Mouse (Mus musculus) CH12.LX (cell line): ENCODE measurements around the gene Kcnj9. TPM values are rescaled to one million over a fixed set of nuclear protein-coding genes. Genes with fewer than 3 reads are reported as not detected.

Source experiments
- DNase-seq: peaks from one replicate; pipeline ENCODE4 v3.0.0-alpha.2; 2013; ENCODE audit errors: extremely low read depth
- H3K27ac ChIP-seq: 2 replicates; pipeline ENCODE4 v1.5.1; 2012; ENCODE audit warnings: low read depth, mild to moderate bottlenecking, control low read depth, moderate library complexity; ENCODE audit not compliant: insufficient read depth
- H3K27me3 ChIP-seq: replicated peaks from 2 replicates; pipeline ENCODE3; 2012; ENCODE audit warnings: inconsistent platforms
- H3K36me3 ChIP-seq, 2 experiments: replicated peaks in 1 of 2; 2 replicates each; pipeline versions ENCODE3 to v1.6.1; 2012; ENCODE audit warnings: inconsistent platforms in 1 of 2, low read length in 1 of 2, mild to moderate bottlenecking in 1 of 2, mixed read lengths in 1 of 2, moderate library complexity in 1 of 2; ENCODE audit not compliant: control insufficient read depth in 1 of 2, insufficient read depth in 1 of 2
- H3K4me1 ChIP-seq, 2 experiments: 2 replicates each; pipeline ENCODE4 v1.6.1; 2012; ENCODE audit warnings: inconsistent platforms in 1 of 2, moderate library complexity in 1 of 2; ENCODE audit not compliant: insufficient read depth in 2 of 2, control insufficient read depth in 1 of 2
- H3K4me2 ChIP-seq: 2 replicates; pipeline ENCODE4 v1.6.1; 2012; ENCODE audit warnings: low read depth, mild to moderate bottlenecking, control low read depth; ENCODE audit not compliant: poor library complexity, insufficient read depth, severe bottlenecking
- H3K4me3 ChIP-seq, 3 experiments: fragments of 150-350 bp in 1 of 3; sonication (generic) in 1 of 3; replicated peaks in 1 of 3; 2 replicates each; pipeline versions ENCODE3 to v1.5.1; 2011 to 2012; ENCODE audit warnings: low read depth in 2 of 3, low read length in 2 of 3, mild to moderate bottlenecking in 2 of 3, moderate library complexity in 2 of 3, control low read depth in 1 of 3, improper control_type of control experiment in 1 of 3, inconsistent platforms in 1 of 3, mixed read lengths in 1 of 3; ENCODE audit not compliant: poor library complexity in 1 of 3
- H3K79me2 ChIP-seq: replicated peaks from 2 replicates; pipeline ENCODE4 v1.6.1; 2012; ENCODE audit warnings: mild to moderate bottlenecking, moderate library complexity; ENCODE audit not compliant: control insufficient read depth, poor library complexity, insufficient read depth, severe bottlenecking; ENCODE audit errors: extremely low read depth
- H3K9ac ChIP-seq: 2 replicates; pipeline ENCODE4 v1.6.1; 2012; ENCODE audit warnings: low read depth, mild to moderate bottlenecking, control low read depth, moderate library complexity; ENCODE audit not compliant: insufficient read depth
- H3K9me3 ChIP-seq: replicated peaks from 2 replicates; pipeline ENCODE3; 2012; ENCODE audit warnings: low read length, inconsistent platforms, mixed read lengths
- BHLHE40 ChIP-seq: IDR thresholded peaks from 2 replicates; pipeline ENCODE4 v1.6.1; 2011; ENCODE audit warnings: mild to moderate bottlenecking, low read depth, low read length, improper control_type of control experiment
- CHD1 ChIP-seq: IDR thresholded peaks from 2 replicates; pipeline ENCODE4 v1.6.1; 2012; ENCODE audit warnings: low read depth, low read length, improper control_type of control experiment, inconsistent platforms
- CHD2 ChIP-seq: IDR thresholded peaks from 2 replicates; pipeline ENCODE4 v1.6.1; 2011; ENCODE audit warnings: low read length, improper control_type of control experiment
- CTCF ChIP-seq, 2 experiments: IDR thresholded peaks in 1 of 2; conservative IDR thresholded peaks in 1 of 2; 2 replicates each; pipeline ENCODE4 v1.5.1; 2011 to 2012; ENCODE audit warnings: low read depth in 2 of 2, low read length in 2 of 2, improper control_type of control experiment in 1 of 2, inconsistent platforms in 1 of 2, mild to moderate bottlenecking in 1 of 2, moderate library complexity in 1 of 2
- E2F4 ChIP-seq: IDR thresholded peaks from 2 replicates; pipeline ENCODE4 v1.6.1; 2011; ENCODE audit warnings: low read depth, low read length, improper control_type of control experiment; ENCODE audit not compliant: insufficient replicate concordance
- ETS1 ChIP-seq: conservative IDR thresholded peaks from 2 replicates; pipeline ENCODE4 v1.6.1; 2012; ENCODE audit warnings: low read depth, mild to moderate bottlenecking, inconsistent platforms, low read length, improper control_type of control experiment, moderate library complexity
- GABPA ChIP-seq: IDR thresholded peaks from 2 replicates; pipeline ENCODE4 v1.6.1; 2012; ENCODE audit warnings: low read depth, low read length, improper control_type of control experiment, inconsistent platforms; ENCODE audit not compliant: insufficient replicate concordance
- HCFC1 ChIP-seq: IDR thresholded peaks from 2 replicates; pipeline ENCODE4 v1.6.1; 2012; ENCODE audit warnings: low read depth, mild to moderate bottlenecking, inconsistent platforms, low read length, improper control_type of control experiment
- IRF4 ChIP-seq: IDR thresholded peaks from 2 replicates; pipeline ENCODE4 v1.6.1; 2014; ENCODE audit warnings: low read depth, mild to moderate bottlenecking, inconsistent platforms, low read length, improper control_type of control experiment
- JUND ChIP-seq: conservative IDR thresholded peaks from 2 replicates; pipeline ENCODE4 v1.6.1; 2011; ENCODE audit warnings: low read depth, low read length, improper control_type of control experiment
- MAX ChIP-seq: IDR thresholded peaks from 2 replicates; pipeline ENCODE4 v1.6.1; 2011; ENCODE audit warnings: low read length, improper control_type of control experiment
- MAZ ChIP-seq: IDR thresholded peaks from 2 replicates; pipeline ENCODE4 v1.6.1; 2012; ENCODE audit warnings: low read depth, mild to moderate bottlenecking, inconsistent platforms, low read length, improper control_type of control experiment, moderate library complexity
- NELFE ChIP-seq: IDR thresholded peaks from 2 replicates; pipeline ENCODE4 v1.6.1; 2011; ENCODE audit warnings: low read depth, low read length, improper control_type of control experiment
- NRF1 ChIP-seq: IDR thresholded peaks from 2 replicates; pipeline ENCODE4 v1.6.1; 2014; ENCODE audit warnings: low read depth, mild to moderate bottlenecking, inconsistent platforms, low read length, improper control_type of control experiment, moderate library complexity
- RAD21 ChIP-seq: IDR thresholded peaks from 2 replicates; pipeline ENCODE4 v1.6.1; 2011; ENCODE audit warnings: low read depth, mild to moderate bottlenecking, low read length, improper control_type of control experiment, moderate library complexity
- RCOR1 ChIP-seq: conservative IDR thresholded peaks from 2 replicates; pipeline ENCODE4 v1.6.1; 2012; ENCODE audit warnings: low read depth, mild to moderate bottlenecking, inconsistent platforms, low read length, improper control_type of control experiment
- SMC3 ChIP-seq: IDR thresholded peaks from 2 replicates; pipeline ENCODE4 v1.6.1; 2011; ENCODE audit warnings: low read depth, low read length, improper control_type of control experiment
- TBP ChIP-seq: conservative IDR thresholded peaks from 2 replicates; pipeline ENCODE4 v1.6.1; 2011; ENCODE audit warnings: low read depth, low read length, improper control_type of control experiment
- TCF12 ChIP-seq: IDR thresholded peaks from 2 replicates; pipeline ENCODE4 v1.6.1; 2014; ENCODE audit warnings: low read depth, mild to moderate bottlenecking, inconsistent platforms, low read length, improper control_type of control experiment
- UBTF ChIP-seq: IDR thresholded peaks from 2 replicates; pipeline ENCODE4 v1.6.1; 2012; ENCODE audit warnings: low read depth, mild to moderate bottlenecking, inconsistent platforms, low read length, improper control_type of control experiment, moderate library complexity
- USF2 ChIP-seq: conservative IDR thresholded peaks from 2 replicates; pipeline ENCODE4 v1.6.1; 2011; ENCODE audit warnings: low read depth, low read length, improper control_type of control experiment
- ZC3H11A ChIP-seq: IDR thresholded peaks from 2 replicates; pipeline ENCODE4 v1.6.1; 2012; ENCODE audit warnings: low read depth, mild to moderate bottlenecking, inconsistent platforms, low read length, improper control_type of control experiment
- dilution Hi-C: fragments of 300-500 bp; cut with MboI; formaldehyde crosslinking; loops from 2 replicates; pipeline ENCODE4 v1.14.3; 2020; ENCODE audit warnings: low sequenced_read_pairs; ENCODE audit not compliant: extremely low pct_unique_long_range_greater_than_20kb, extremely low pct_ligation_motif_present
- in situ Hi-C: fragments of 300-500 bp; cut with MboI; formaldehyde crosslinking; loops from 3 replicates; pipeline ENCODE4 v1.14.3; 2019; ENCODE audit warnings: low sequenced_read_pairs, low pct_ligation_motif_present, low pct_unique_long_range_greater_than_20kb, mixed read lengths
- polyA plus RNA-seq: library from polyadenylated mRNA; unstranded; fragments of >175 nt; gene quantifications from 2 replicates; pipeline ENCODE4 v1.2.1, GENCODE M21; 2012; ENCODE audit warnings: low read depth; ENCODE audit not compliant: insufficient read length
- total RNA-seq, 2 experiments: library from RNA; depleted of rRNA; stranded (reverse); fragments of 300-350 nt in 1 of 2; fragments of >200 nt in 1 of 2; gene quantifications; 2 replicates each; pipeline ENCODE4 v1.2.3; 2012 to 2014

Gene Kcnj9
- total and polyA plus RNA-seq, 3 experiments: 0.04 to 0.10 TPM; not detected in 1

DNA sequence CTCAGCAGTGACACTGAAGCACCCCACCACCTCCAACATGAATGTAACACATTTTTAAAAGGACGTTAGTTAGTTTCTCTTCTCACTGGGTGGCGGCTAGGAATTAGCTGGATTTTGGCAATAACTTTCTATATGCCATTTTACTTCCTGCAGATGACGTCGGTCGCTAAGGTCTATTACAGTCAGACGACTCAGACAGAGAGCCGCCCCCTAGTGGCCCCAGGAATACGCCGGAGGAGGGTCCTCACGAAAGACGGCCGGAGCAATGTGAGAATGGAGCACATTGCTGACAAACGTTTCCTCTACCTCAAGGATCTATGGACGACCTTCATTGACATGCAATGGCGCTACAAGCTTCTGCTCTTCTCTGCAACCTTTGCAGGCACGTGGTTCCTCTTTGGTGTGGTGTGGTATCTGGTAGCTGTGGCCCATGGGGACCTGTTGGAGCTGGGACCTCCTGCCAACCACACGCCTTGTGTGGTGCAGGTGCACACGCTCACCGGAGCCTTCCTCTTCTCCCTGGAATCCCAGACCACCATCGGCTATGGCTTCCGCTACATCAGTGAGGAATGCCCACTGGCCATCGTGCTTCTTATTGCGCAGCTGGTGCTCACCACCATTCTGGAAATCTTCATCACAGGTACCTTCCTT is 39.8 kb upstream of the Kcnj9 start (continued):
- TF ChIP-seq NRF1 (no peak), CTCF (conservative IDR thresholded peaks at IDR 0.05 in 1 of 2, IDR thresholded peaks at IDR 0.05 in 1 of 2; ENCODE audit: low read depth in 2 of 2, low read length in 2 of 2) (peak; percentile 14 to 73; a peak in 2 of 4 replicates), CHD2 (peak; percentile 51; the same call in 1 of the 2 replicates), USF2 (no peak), UBTF (no peak), TCF12 (peak; percentile 27; the same call in 1 of the 2 replicates), MAX (peak; percentile 48), BHLHE40 (peak; percentile 27; the same call in 1 of the 2 replicates)

DNA sequence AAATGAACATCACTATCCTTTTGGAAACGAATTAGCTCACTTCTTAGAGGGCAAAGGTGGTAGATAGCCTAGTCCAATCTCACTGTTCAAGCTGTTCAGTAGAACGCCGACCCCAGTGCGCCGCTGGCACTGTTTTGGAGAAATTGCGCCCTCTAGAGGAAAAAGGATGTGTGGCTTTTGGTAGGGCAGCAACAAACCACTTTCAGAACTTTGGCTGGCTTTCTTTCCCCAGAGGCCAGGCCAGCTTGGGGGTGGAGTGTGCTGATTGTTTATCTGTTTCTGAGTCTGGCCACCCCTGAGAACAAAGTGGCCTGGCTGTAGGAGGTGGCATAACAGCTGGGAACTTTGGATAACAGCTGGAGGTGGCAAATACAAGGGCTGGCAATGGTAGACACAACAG is 35.6 kb upstream of the Kcnj9 start:
- H3K27ac ChIP-seq: no peak overlapping the region
- DNase-seq: peak; percentile 67
- in situ Hi-C loops: no loop called here
- TF ChIP-seq E2F4: no peak
- TF ChIP-seq IRF4: peak; percentile 12; the same call in 1 of the 2 replicates
- no peak for TF ChIP-seq ZC3H11A
- TF ChIP-seq GABPA: no peak
- peak; percentile 52 for TF ChIP-seq RAD21
- TF ChIP-seq CTCF (conservative IDR thresholded peaks at IDR 0.05 in 1 of 2, IDR thresholded peaks at IDR 0.05 in 1 of 2; ENCODE audit: low read depth in 2 of 2, low read length in 2 of 2): peak; percentile 63 to 85; a peak in 3 of 4 replicates
- TF ChIP-seq CHD2: no peak
- peak; percentile 37; the same call in 1 of the 2 replicates for TF ChIP-seq SMC3
- no peak for TF ChIP-seq NELFE
- TF ChIP-seq TBP: no peak
- no peak for TF ChIP-seq ETS1
- no peak for TF ChIP-seq JUND
- no peak for TF ChIP-seq USF2
- 0 out of 2 replicates have a peak, but pooled peaks have one; percentile 32 for TF ChIP-seq MAZ
- no peak for TF ChIP-seq HCFC1
- TF ChIP-seq CHD1: no peak
- no peak for TF ChIP-seq BHLHE40
- no peak for TF ChIP-seq RCOR1
- no peaks in the 10 kb centered on the region for H3K9me3 ChIP-seq
- no peak overlapping the region for H3K4me3 ChIP-seq
- H3K36me3 ChIP-seq: no peaks in the 10 kb centered on the region
- peak overlapping the region; percentile 39; the same call in 1 of the 2 replicates for H3K4me2 ChIP-seq
- H3K27me3 ChIP-seq: peaks cover 3% of the 10 kb centered on the region
- dilution Hi-C loops: no loop called here
- no peak overlapping the region for H3K9ac ChIP-seq
- H3K79me2 ChIP-seq: no peaks in the 10 kb centered on the region
- H3K4me1 ChIP-seq: peaks cover 6 to 20% of the 10 kb centered on the region in 2 experiments
